Mouse (Mus musculus) granulocyte monocyte progenitor cell, adult 5-6 weeks (primary cell): ENCODE measurements around the gene Olfr1167. TPM values are rescaled to one million over a fixed set of nuclear protein-coding genes. Genes with fewer than 3 reads are reported as not detected.
"Not testable (repeated sequence)": the region's sequence is repeated elsewhere in the genome, so short reads cannot be mapped to it uniquely, and the experiment has no call there.

Experiments
- ATAC-seq: replicated peaks from 2 replicates; pipeline ENCODE4 v1.8.0; 2016; ENCODE audit warnings: mild to moderate bottlenecking, moderate TSS enrichment, inconsistent platforms; ENCODE audit not compliant: poor library complexity, severe bottlenecking
- total RNA-seq, 2 experiments: library from RNA; stranded (forward) in 1 of 2; stranded (reverse) in 1 of 2; fragments of 200-712, 200-1000 nt in 1 of 2; fragments of >200 nt in 1 of 2; fragmentation: Nextera tagmentation in 1 of 2; gene quantifications; 2 replicates each; pipeline ENCODE4 v1.2.3; 2014 to 2017

Olfr1167 gene
- total RNA-seq (2014; fragmentation: Nextera tagmentation) (not detected in 2 replicates), total RNA-seq (2017) (not detected in 2 replicates)

- ATAC-seq, result not testable (repeated sequence)
Measured at GRCm38 (mm10) chr2:88155093-88155492, at the start of gene Olfr1167. Gene Olfr1167 (minus strand): TSS chr2:88155193.

GRCm38 (mm10) chr2:88181580-88181979 lies 26.6 kb upstream of the Olfr1167 start, which contains the start of gene Olfr1168:
Gene Olfr1168 (plus strand): TSS chr2:88181880.
- no peak for ATAC-seq

GRCm38 (mm10) chr2:88128172-88128571 lies 26.8 kb downstream of the Olfr1167 start, which contains the start of gene Olfr1166:
Gene Olfr1166 (minus strand): TSS chr2:88128272.
- no peak for ATAC-seq

Other genes starting within 250 kb of the Olfr1167 start
- gene Olfr1155, start 210.1 kb downstream of the Olfr1167 start, total RNA-seq (2014; fragmentation: Nextera tagmentation), result not detected in 2 replicates
- gene Olfr1155, start 210.1 kb downstream of the Olfr1167 start, total RNA-seq (2017), result not detected in 2 replicates
- gene Olfr1156, start 202.1 kb downstream of the Olfr1167 start, total RNA-seq (2014; fragmentation: Nextera tagmentation), result not detected in 2 replicates
- gene Olfr1156, start 202.1 kb downstream of the Olfr1167 start, total RNA-seq (2017), result not detected in 2 replicates
- gene Olfr1157, start 186.9 kb downstream of the Olfr1167 start, total RNA-seq (2014; fragmentation: Nextera tagmentation), result not detected in 2 replicates
- not detected in 2 replicates for gene Olfr1157, start 186.9 kb downstream of the Olfr1167 start, total RNA-seq (2017)
- not detected in 2 replicates for gene Olfr74, start 180.5 kb downstream of the Olfr1167 start, total RNA-seq (2014; fragmentation: Nextera tagmentation)
- gene Olfr74, start 180.5 kb downstream of the Olfr1167 start, total RNA-seq (2017), result not detected in 2 replicates
- not detected in 2 replicates for gene Olfr1158, start 165.1 kb downstream of the Olfr1167 start, total RNA-seq (2014; fragmentation: Nextera tagmentation)
- gene Olfr1158, start 165.1 kb downstream of the Olfr1167 start, total RNA-seq (2017), result not detected in 2 replicates
- not detected in 2 replicates for gene Olfr1160, start 146.9 kb downstream of the Olfr1167 start, total RNA-seq (2014; fragmentation: Nextera tagmentation)
- not detected in 2 replicates for gene Olfr1160, start 146.9 kb downstream of the Olfr1167 start, total RNA-seq (2017)
- not detected in 2 replicates for gene Olfr1161, start 132.4 kb downstream of the Olfr1167 start, total RNA-seq (2014; fragmentation: Nextera tagmentation)
- not detected in 2 replicates for gene Olfr1161, start 132.4 kb downstream of the Olfr1167 start, total RNA-seq (2017)
- gene Olfr73, start 117.5 kb downstream of the Olfr1167 start, total RNA-seq (2014; fragmentation: Nextera tagmentation), result not detected in 2 replicates
- not detected in 2 replicates for gene Olfr73, start 117.5 kb downstream of the Olfr1167 start, total RNA-seq (2017)
- not detected in 2 replicates for gene Olfr1162, start 104.1 kb downstream of the Olfr1167 start, total RNA-seq (2014; fragmentation: Nextera tagmentation)
- gene Olfr1162, start 104.1 kb downstream of the Olfr1167 start, total RNA-seq (2017), result not detected in 2 replicates
- not detected in 2 replicates for gene Olfr1163, start 83.4 kb downstream of the Olfr1167 start, total RNA-seq (2014; fragmentation: Nextera tagmentation)
- not detected in 2 replicates for gene Olfr1163, start 83.4 kb downstream of the Olfr1167 start, total RNA-seq (2017)
- not detected in 2 replicates for gene Olfr1164, start 61.2 kb downstream of the Olfr1167 start, total RNA-seq (2014; fragmentation: Nextera tagmentation)
- gene Olfr1164, start 61.2 kb downstream of the Olfr1167 start, total RNA-seq (2017), result not detected in 2 replicates
- gene Olfr1166, start 26.9 kb downstream of the Olfr1167 start, total RNA-seq (2014; fragmentation: Nextera tagmentation), result not detected in 2 replicates
- gene Olfr1166, start 26.9 kb downstream of the Olfr1167 start, total RNA-seq (2017), result not detected in 2 replicates
- not detected in 2 replicates for gene Olfr1168, start 26.7 kb upstream of the Olfr1167 start, total RNA-seq (2014; fragmentation: Nextera tagmentation)
- gene Olfr1168, start 26.7 kb upstream of the Olfr1167 start, total RNA-seq (2017), result not detected in 2 replicates
- gene Olfr1170, start 73.1 kb upstream of the Olfr1167 start, total RNA-seq (2014; fragmentation: Nextera tagmentation), result not detected in 2 replicates
- gene Olfr1170, start 73.1 kb upstream of the Olfr1167 start, total RNA-seq (2017), result not detected in 2 replicates
- not detected in 2 replicates for gene Olfr1173, start 124.7 kb upstream of the Olfr1167 start, total RNA-seq (2014; fragmentation: Nextera tagmentation)
- not detected in 2 replicates for gene Olfr1173, start 124.7 kb upstream of the Olfr1167 start, total RNA-seq (2017)
- gene Olfr1174-ps, start 159.9 kb upstream of the Olfr1167 start, total RNA-seq (2014; fragmentation: Nextera tagmentation), result not detected in 2 replicates
- not detected in 2 replicates for gene Olfr1174-ps, start 159.9 kb upstream of the Olfr1167 start, total RNA-seq (2017)
- not detected in 2 replicates for gene Olfr1175-ps, start 172.0 kb upstream of the Olfr1167 start, total RNA-seq (2014; fragmentation: Nextera tagmentation)
- gene Olfr1175-ps, start 172.0 kb upstream of the Olfr1167 start, total RNA-seq (2017), result not detected in 2 replicates
- not detected in 2 replicates for gene Olfr1176, start 181.5 kb upstream of the Olfr1167 start, total RNA-seq (2014; fragmentation: Nextera tagmentation)
- gene Olfr1176, start 181.5 kb upstream of the Olfr1167 start, total RNA-seq (2017), result not detected in 2 replicates
- not detected in 2 replicates for gene Olfr1177-ps, start 191.3 kb upstream of the Olfr1167 start, total RNA-seq (2014; fragmentation: Nextera tagmentation)
- gene Olfr1177-ps, start 191.3 kb upstream of the Olfr1167 start, total RNA-seq (2017), result not detected in 2 replicates
- gene Olfr1178, start 231.9 kb upstream of the Olfr1167 start, total RNA-seq (2014; fragmentation: Nextera tagmentation), result not detected in 2 replicates
- not detected in 2 replicates for gene Olfr1178, start 231.9 kb upstream of the Olfr1167 start, total RNA-seq (2017)